Mouse (Mus musculus): ENCODE data around the gene Wwox. TPM values are rescaled to one million over a fixed set of nuclear protein-coding genes. Genes with fewer than 3 reads are reported as not detected.

The Wwox gene
- total and polyA plus RNA-seq, 3 experiments: 7.8 to 11.5 (median 9.1) TPM

GRCm38 (mm10) chr8:115243465-115244027 is 804.1 kb downstream of the Wwox start:
- in situ Hi-C loops (cut with MboI; ENCODE audit: low pct_ligation_motif_present, low pct_unique_long_range_greater_than_20kb, low sequenced_read_pairs): no loop called here
- H3K27ac ChIP-seq (ENCODE audit: insufficient read depth, low read depth): no peak overlapping the region
- peaks cover 42% of the 10 kb centered on the region for H3K27me3 ChIP-seq (replicated peaks)
- TF ChIP-seq UBTF (IDR thresholded peaks at IDR 0.05; ENCODE audit: low read depth, low read length): no peak
- TF ChIP-seq ZC3H11A (IDR thresholded peaks at IDR 0.05; ENCODE audit: low read depth, low read length): no peak
- TF ChIP-seq RCOR1 (conservative IDR thresholded peaks at IDR 0.05; ENCODE audit: low read depth, low read length): no peak
- TF ChIP-seq TBP (conservative IDR thresholded peaks at IDR 0.05; ENCODE audit: low read depth, low read length): no peak
- no peaks in the 10 kb centered on the region for H3K79me2 ChIP-seq (replicated peaks; ENCODE audit: control insufficient read depth, extremely low read depth, insufficient read depth, poor library complexity, severe bottlenecking)
- dilution Hi-C loops (cut with MboI; ENCODE audit: extremely low pct_ligation_motif_present, extremely low pct_unique_long_range_greater_than_20kb, low sequenced_read_pairs): no loop called here
- H3K4me2 ChIP-seq (ENCODE audit: insufficient read depth, low read depth, poor library complexity, severe bottlenecking): no peak overlapping the region
- H3K9me3 ChIP-seq (replicated peaks; ENCODE audit: low read length): peaks cover 10% of the 10 kb centered on the region
- H3K4me1 ChIP-seq (ENCODE audit: control insufficient read depth in 1 of 2, insufficient read depth in 2 of 2): no peaks in the 10 kb centered on the region
- no peak overlapping the region for H3K4me3 ChIP-seq (replicated peaks in 1 of 3; ENCODE audit: low read depth in 2 of 3, low read length in 2 of 3, poor library complexity in 1 of 3)
- H3K36me3 ChIP-seq (replicated peaks in 1 of 2; ENCODE audit: control insufficient read depth in 1 of 2, insufficient read depth in 1 of 2, low read length in 1 of 2): no peaks in the 10 kb centered on the region
- DNase-seq (ENCODE audit: extremely low read depth): no peak
- no peak overlapping the region for H3K9ac ChIP-seq (ENCODE audit: insufficient read depth, low read depth)

- H3K9ac ChIP-seq (ENCODE audit: insufficient read depth, low read depth): no peak overlapping the region
- no peaks in the 10 kb centered on the region for H3K4me1 ChIP-seq (ENCODE audit: control insufficient read depth in 1 of 2, insufficient read depth in 2 of 2)
- H3K27ac ChIP-seq (ENCODE audit: insufficient read depth, low read depth): no peak overlapping the region
- no peak overlapping the region for H3K4me2 ChIP-seq (ENCODE audit: insufficient read depth, low read depth, poor library complexity, severe bottlenecking)
- peaks cover 7% of the 10 kb centered on the region for H3K9me3 ChIP-seq (replicated peaks; ENCODE audit: low read length)
- TF ChIP-seq TCF12 (IDR thresholded peaks at IDR 0.05; ENCODE audit: low read depth, low read length) (no peak), CHD1 (IDR thresholded peaks at IDR 0.05; ENCODE audit: low read depth, low read length) (no peak), USF2 (conservative IDR thresholded peaks at IDR 0.05; ENCODE audit: low read depth, low read length) (no peak)
- dilution Hi-C loops (cut with MboI; ENCODE audit: extremely low pct_ligation_motif_present, extremely low pct_unique_long_range_greater_than_20kb, low sequenced_read_pairs) (no loop called here), in situ Hi-C loops (cut with MboI; ENCODE audit: low pct_ligation_motif_present, low pct_unique_long_range_greater_than_20kb, low sequenced_read_pairs) (no loop called here)
- H3K36me3 ChIP-seq (replicated peaks in 1 of 2; ENCODE audit: control insufficient read depth in 1 of 2, insufficient read depth in 1 of 2, low read length in 1 of 2): no peaks in the 10 kb centered on the region
- no peak overlapping the region for H3K4me3 ChIP-seq (replicated peaks in 1 of 3; ENCODE audit: low read depth in 2 of 3, low read length in 2 of 3, poor library complexity in 1 of 3)
- H3K27me3 ChIP-seq (replicated peaks): peaks cover 58% of the 10 kb centered on the region
- H3K79me2 ChIP-seq (replicated peaks; ENCODE audit: control insufficient read depth, extremely low read depth, insufficient read depth, poor library complexity, severe bottlenecking): no peaks in the 10 kb centered on the region
- DNase-seq (ENCODE audit: extremely low read depth): no peak
Measured at GRCm38 (mm10) chr8:115249688-115250366, 810.4 kb downstream of the Wwox start.

- TF ChIP-seq RCOR1 (conservative IDR thresholded peaks at IDR 0.05; ENCODE audit: low read depth, low read length) (no peak), ZC3H11A (IDR thresholded peaks at IDR 0.05; ENCODE audit: low read depth, low read length) (no peak), JUND (conservative IDR thresholded peaks at IDR 0.05; ENCODE audit: low read depth, low read length) (no peak), MAZ (IDR thresholded peaks at IDR 0.05; ENCODE audit: low read depth, low read length) (no peak), E2F4 (IDR thresholded peaks at IDR 0.05; ENCODE audit: insufficient replicate concordance, low read depth, low read length) (no peak), BHLHE40 (IDR thresholded peaks at IDR 0.05; ENCODE audit: low read depth, low read length) (no peak), USF2 (conservative IDR thresholded peaks at IDR 0.05; ENCODE audit: low read depth, low read length) (no peak), TCF12 (IDR thresholded peaks at IDR 0.05; ENCODE audit: low read depth, low read length) (no peak), PAX5 (IDR thresholded peaks at IDR 0.05; ENCODE audit: low read length) (no peak), ZNF384 (IDR thresholded peaks at IDR 0.05; ENCODE audit: low read depth, low read length) (no peak), SIN3A (IDR thresholded peaks at IDR 0.05; ENCODE audit: low read length) (no peak), ZKSCAN1 (IDR thresholded peaks at IDR 0.05; ENCODE audit: borderline replicate concordance, low read depth, low read length) (no peak), ZMIZ1 (IDR thresholded peaks at IDR 0.05; ENCODE audit: low read depth, low read length) (no peak), GABPA (IDR thresholded peaks at IDR 0.05; ENCODE audit: insufficient replicate concordance, low read depth, low read length) (no peak), HCFC1 (IDR thresholded peaks at IDR 0.05; ENCODE audit: low read depth, low read length) (no peak), CTCF (conservative IDR thresholded peaks at IDR 0.05 in 1 of 2, IDR thresholded peaks at IDR 0.05 in 1 of 2; ENCODE audit: low read depth in 2 of 2, low read length in 2 of 2) (no peak), MEF2A (IDR thresholded peaks at IDR 0.05; ENCODE audit: borderline replicate concordance, low read depth, low read length) (no peak), KAT2A (IDR thresholded peaks at IDR 0.05; ENCODE audit: insufficient replicate concordance, low read length) (no peak)
- DNase-seq (ENCODE audit: extremely low read depth): no peak
- no peaks in the 10 kb centered on the region for H3K4me1 ChIP-seq (ENCODE audit: control insufficient read depth in 1 of 2, insufficient read depth in 2 of 2)
- H3K4me2 ChIP-seq (ENCODE audit: insufficient read depth, low read depth, poor library complexity, severe bottlenecking): no peak overlapping the region
- no peaks in the 10 kb centered on the region for H3K79me2 ChIP-seq (replicated peaks; ENCODE audit: control insufficient read depth, extremely low read depth, insufficient read depth, poor library complexity, severe bottlenecking)
- dilution Hi-C loops (cut with MboI; ENCODE audit: extremely low pct_ligation_motif_present, extremely low pct_unique_long_range_greater_than_20kb, low sequenced_read_pairs) (no loop called here), in situ Hi-C loops (cut with MboI; ENCODE audit: low pct_ligation_motif_present, low pct_unique_long_range_greater_than_20kb, low sequenced_read_pairs) (no loop called here)
- H3K4me3 ChIP-seq (replicated peaks in 1 of 3; ENCODE audit: low read depth in 2 of 3, low read length in 2 of 3, poor library complexity in 1 of 3): no peak overlapping the region
- peaks cover 58% of the 10 kb centered on the region for H3K27me3 ChIP-seq (replicated peaks)
- H3K27ac ChIP-seq (ENCODE audit: insufficient read depth, low read depth): no peak overlapping the region
- H3K36me3 ChIP-seq (replicated peaks in 1 of 2; ENCODE audit: control insufficient read depth in 1 of 2, insufficient read depth in 1 of 2, low read length in 1 of 2): no peaks in the 10 kb centered on the region
- H3K9me3 ChIP-seq (replicated peaks; ENCODE audit: low read length): no peaks in the 10 kb centered on the region
- no peak overlapping the region for H3K9ac ChIP-seq (ENCODE audit: insufficient read depth, low read depth)
Measured at GRCm38 (mm10) chr8:115255550-115255949, 816.1 kb downstream of the Wwox start.
